Mouse (Mus musculus) hindlimb bud, embryonic 11.5 days (tissue): ENCODE measurements around the gene Ppp2r3c.
"Not testable (repeated sequence)": the region's sequence is repeated elsewhere in the genome, so short reads cannot be mapped to it uniquely, and the experiment has no call there.

Experiments
- DNase-seq: peaks from one replicate; pipeline ENCODE4 v3.0.0-alpha.2; 2012; ENCODE audit warnings: low read depth, low spot score; ENCODE audit errors: extremely low spot score

Ppp2r3c gene

GRCm38 (mm10) chr12:55277583-55277982 lies 25.2 kb downstream of the Ppp2r3c start:
- not testable (repeated sequence) for DNase-seq

- DNase-seq: no peak
Observed at GRCm38 (mm10) chr12:55272243-55272642, 30.6 kb downstream of the Ppp2r3c start.

- not testable (repeated sequence) for DNase-seq
Observed at GRCm38 (mm10) chr12:55263385-55263784, 39.4 kb downstream of the Ppp2r3c start.

- not testable (repeated sequence) for DNase-seq
Observed at GRCm38 (mm10) chr12:55261950-55262349, 40.8 kb downstream of the Ppp2r3c start.

- DNase-seq: not testable (repeated sequence)
Observed at GRCm38 (mm10) chr12:55242243-55242642, 60.6 kb downstream of the Ppp2r3c start.

GRCm38 (mm10) chr12:55230520-55230861 lies 72.3 kb downstream of the Ppp2r3c start:
- not testable (repeated sequence) for DNase-seq

- not testable (repeated sequence) for DNase-seq
Observed at GRCm38 (mm10) chr12:55229626-55230519, 72.9 kb downstream of the Ppp2r3c start, which contains the start of gene Srp54c. Gene Srp54c, plus strand, starts transcription at chr12:55230168.
